Mouse (Mus musculus) heart, postnatal 36 days (tissue): ENCODE results near the gene Rpl36a. TPM values are rescaled to one million over a fixed set of nuclear protein-coding genes. Genes with fewer than 3 reads are reported as not detected.
A peak's percentile ranks its signal among the peaks of the same experiment; 100 is the strongest.

Experiments used
- DNase-seq, 2 experiments: peaks; one replicate each; pipeline ENCODE4 v3.0.0; 2021 to 2022
- intact Hi-C: fragments of 180-260 bp; cut with DNase I; formaldehyde crosslinking; loops from one replicate; pipeline ENCODE4 v1.15.1; 2025
- total RNA-seq, 2 experiments: library from RNA; stranded (reverse); gene quantifications; 2 replicates each; pipeline ENCODE4 v1.2.3; 2021

Gene Rpl36a
- total RNA-seq, 2 experiments from 2014 or later: 99.3 to 127 TPM

GRCm38 (mm10) chrX:134589836-134590235 is 4.4 kb downstream of the Rpl36a start:
- intact Hi-C loops: loop anchor here (5.0 to 10.0 kb wide), 2 partner anchors 48 to 415 kb away; partner anchors contain the start of genes Timm8a1 and Zmat1
- DNase-seq: no peak

- intact Hi-C loops: loop anchor here (10.0 kb wide), 2 partner anchors 155 to 405 kb away; partner anchors contain the start of genes Armcx3, Armcx6 and Zmat1
- no peak for DNase-seq
Measured at GRCm38 (mm10) chrX:134599922-134600565, 14.6 kb downstream of the Rpl36a start.

GRCm38 (mm10) chrX:134600659-134601379 is 15.4 kb downstream of the Rpl36a start, which contains the start of the genes Gla and Hnrnph2:
TSS of gene Gla (minus strand) at chrX:134601125.
TSS of gene Hnrnph2 (plus strand) at chrX:134601179.
- peak; percentile 85 to 87 for DNase-seq
- intact Hi-C loops: loop anchor here (10.0 kb wide), 1 partner anchor 154 kb away; the partner anchor contains the start of genes Armcx3 and Armcx6

GRCm38 (mm10) chrX:134601380-134602120 is 16.1 kb downstream of the Rpl36a start:
- DNase-seq: no peak
- intact Hi-C loops: loop anchor here (10.0 kb wide), 1 partner anchor 153 kb away; the partner anchor contains the start of genes Armcx3 and Armcx6

GRCm38 (mm10) chrX:134609472-134609871 is 24.0 kb downstream of the Rpl36a start:
- intact Hi-C loops: loop anchor here (5.0 to 10.0 kb wide), 2 partner anchors 145 to 303 kb away; partner anchors contain the start of genes Armcx3 and Armcx6

GRCm38 (mm10) chrX:134610984-134611383 is 25.5 kb downstream of the Rpl36a start:
- intact Hi-C loops: loop anchor here (5.0 kb wide), 1 partner anchor 106 kb away; the partner anchor contains the start of gene Armcx1
- DNase-seq: no peak

More at GRCm38 (mm10) chrX:134609472-134609871, 24.0 kb downstream of the Rpl36a start:
- no peak for DNase-seq

- intact Hi-C loops: loop anchor here (5.0 kb wide), 1 partner anchor 105 kb away; the partner anchor contains the start of gene Armcx1
- peak; percentile 44 to 45 for DNase-seq
Measured at GRCm38 (mm10) chrX:134612285-134612959, 27.0 kb downstream of the Rpl36a start.

- intact Hi-C loops: loop anchor here (5.0 kb wide), 1 partner anchor 103 kb away; the partner anchor contains the start of gene Armcx1
- no peak for DNase-seq
Measured at GRCm38 (mm10) chrX:134614306-134614705, 28.9 kb downstream of the Rpl36a start.

- no peak for DNase-seq
- intact Hi-C loops: no loop called here
Measured at GRCm38 (mm10) chrX:134619695-134620094, 34.2 kb downstream of the Rpl36a start.

GRCm38 (mm10) chrX:134620254-134620865 is 34.9 kb downstream of the Rpl36a start:
- intact Hi-C loops: no loop called here
- DNase-seq: no peak

GRCm38 (mm10) chrX:134621685-134622084 is 36.2 kb downstream of the Rpl36a start:
- intact Hi-C loops: no loop called here

GRCm38 (mm10) chrX:134623350-134623749 is 37.9 kb downstream of the Rpl36a start:
- intact Hi-C loops: no loop called here
- no peak for DNase-seq

More at GRCm38 (mm10) chrX:134621685-134622084, 36.2 kb downstream of the Rpl36a start:
- DNase-seq: no peak

- no peak for DNase-seq
- intact Hi-C loops: no loop called here
Measured at GRCm38 (mm10) chrX:134628200-134628599, 42.7 kb downstream of the Rpl36a start.

GRCm38 (mm10) chrX:134632710-134633109 is 47.3 kb downstream of the Rpl36a start:
- no peak for DNase-seq
- intact Hi-C loops: no loop called here

GRCm38 (mm10) chrX:134635111-134635510 is 49.7 kb downstream of the Rpl36a start:
- intact Hi-C loops: no loop called here

GRCm38 (mm10) chrX:134635860-134636259 is 50.4 kb downstream of the Rpl36a start:
- DNase-seq: no peak
- intact Hi-C loops: no loop called here

More at GRCm38 (mm10) chrX:134635111-134635510, 49.7 kb downstream of the Rpl36a start:
- no peak for DNase-seq
